Mouse (Mus musculus): ENCODE data around the gene Cdc37l1. TPM values are rescaled to one million over a fixed set of nuclear protein-coding genes. Genes with fewer than 3 reads are reported as not detected.

Gene Cdc37l1
- total and polyA plus RNA-seq, 2 experiments = 8.6 to 37.3 TPM

GRCm38 (mm10) chr19:28969231-28969630 is 20.9 kb upstream of the Cdc37l1 start:
- Histone ChIP-seq H3K4me3 (ENCODE audit: insufficient read depth, low read depth, low read length) (no peak overlapping the region), H3K36me3 (ENCODE audit: control insufficient read depth, insufficient read depth, low read length) (no peaks in the 10 kb centered on the region), H3K79me2 (ENCODE audit: control insufficient read depth, insufficient read depth, low read length) (0 out of 2 replicates have a peak, but pooled peaks cover 4% of the 10 kb centered on the region), H3K9ac (ENCODE audit: low read depth, low read length) (no peak overlapping the region), H3K4me1 (ENCODE audit: control insufficient read depth, insufficient read depth, low read length) (peaks cover 4% of the 10 kb centered on the region; the same call in 1 of the 2 replicates), H3K27me3 (ENCODE audit: control insufficient read depth, insufficient read depth, low read length) (no peaks in the 10 kb centered on the region), H3K27ac (replicated peaks; ENCODE audit: insufficient read depth, low read depth, low read length) (no peak overlapping the region)
- no peak for TF ChIP-seq POLR2A (IDR thresholded peaks at IDR 0.05; ENCODE audit: extremely low read depth, insufficient read depth, low read length)
- no peak for TF ChIP-seq CTCF (IDR thresholded peaks at IDR 0.05; ENCODE audit: low read depth, low read length)
- no peak for DNase-seq (ENCODE audit: extremely low read depth, low read depth, low spot score)
- 91% methylated on average over 5 of the region's 5 CpGs for WGBS

GRCm38 (mm10) chr19:28970251-28970650 is 19.9 kb upstream of the Cdc37l1 start:
- H3K36me3 ChIP-seq (ENCODE audit: control insufficient read depth, insufficient read depth, low read length) = no peaks in the 10 kb centered on the region
- H3K9ac ChIP-seq (ENCODE audit: low read depth, low read length) = no peak overlapping the region
- no peak for DNase-seq (ENCODE audit: extremely low read depth, low read depth, low spot score)
- H3K79me2 ChIP-seq (ENCODE audit: control insufficient read depth, insufficient read depth, low read length) = no peaks in the 10 kb centered on the region
- 64% methylated on average over 11 of the region's 11 CpGs for WGBS
- H3K27me3 ChIP-seq (ENCODE audit: control insufficient read depth, insufficient read depth, low read length) = no peaks in the 10 kb centered on the region
- H3K27ac ChIP-seq (replicated peaks; ENCODE audit: insufficient read depth, low read depth, low read length) = no peak overlapping the region
- TF ChIP-seq CTCF (IDR thresholded peaks at IDR 0.05; ENCODE audit: low read depth, low read length) (no peak), POLR2A (IDR thresholded peaks at IDR 0.05; ENCODE audit: extremely low read depth, insufficient read depth, low read length) (no peak)
- no peak overlapping the region for H3K4me3 ChIP-seq (ENCODE audit: insufficient read depth, low read depth, low read length)
- 0 out of 2 replicates have a peak, but pooled peaks cover 2% of the 10 kb centered on the region for H3K4me1 ChIP-seq (ENCODE audit: control insufficient read depth, insufficient read depth, low read length)

DNA sequence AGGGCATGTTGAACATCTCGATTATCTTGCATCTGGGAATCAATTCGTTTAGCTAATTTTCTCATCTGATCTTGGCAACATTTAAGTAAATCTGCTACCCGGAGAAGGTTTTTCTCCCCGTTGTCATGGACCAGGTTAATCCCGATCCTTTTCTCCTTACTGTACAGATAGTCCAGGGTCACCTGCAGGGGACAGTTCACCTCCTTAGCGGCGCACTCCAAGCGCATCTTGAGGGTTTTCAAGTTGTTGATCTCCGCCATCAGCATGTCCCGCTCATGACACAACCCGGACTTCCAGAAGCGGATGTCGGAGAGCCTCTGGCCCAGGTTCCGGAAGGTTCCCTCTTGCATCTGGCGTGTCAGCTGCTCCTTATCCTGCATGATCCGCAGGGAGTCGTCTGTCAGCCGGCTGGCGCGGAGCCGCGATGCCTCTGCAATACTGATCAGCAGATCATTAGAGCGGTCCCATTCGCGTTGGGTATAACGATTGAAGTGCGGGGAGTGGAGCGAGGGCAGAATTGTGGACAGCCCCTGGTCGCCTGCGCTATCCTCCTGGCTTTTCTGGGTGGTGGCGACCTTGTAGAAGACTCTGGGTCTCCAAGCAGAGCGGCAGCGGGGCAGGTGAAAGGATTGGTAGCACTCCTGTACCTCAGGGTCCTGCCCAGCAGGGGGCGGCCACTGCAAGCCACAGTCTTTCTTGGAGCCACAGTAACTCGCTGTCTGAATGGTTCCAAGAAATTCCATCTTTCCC is 15.1 kb upstream of the Cdc37l1 start:
- Histone ChIP-seq H3K9ac (ENCODE audit: low read depth, low read length) (peak overlapping the region; percentile 63), H3K4me3 (ENCODE audit: insufficient read depth, low read depth, low read length) (peak overlapping the region; percentile 53)
- 17% methylated on average over 35 of the region's 35 CpGs for WGBS

DNA sequence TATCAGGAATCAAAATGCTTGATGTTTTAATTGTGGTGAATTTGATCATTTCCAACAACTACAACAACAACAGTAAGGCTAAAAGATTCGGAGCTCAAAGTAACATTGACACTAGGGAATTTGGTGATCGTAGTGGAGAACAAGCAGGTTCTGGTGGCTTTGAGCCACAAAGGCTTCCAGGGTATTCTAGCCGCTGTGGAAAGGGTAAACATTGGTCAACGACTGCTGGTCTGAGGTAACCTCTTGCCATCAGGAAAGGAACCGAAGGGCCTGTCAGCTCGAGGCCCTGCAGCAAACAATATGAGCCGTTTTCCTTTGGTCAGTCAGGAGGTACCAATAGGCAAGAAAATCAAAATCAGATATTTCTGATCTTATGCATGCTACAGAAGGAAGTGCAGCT is 7.5 kb upstream of the Cdc37l1 start:
- Histone ChIP-seq H3K27ac (replicated peaks; ENCODE audit: insufficient read depth, low read depth, low read length) (no peak overlapping the region), H3K36me3 (ENCODE audit: control insufficient read depth, insufficient read depth, low read length) (no peaks in the 10 kb centered on the region), H3K79me2 (ENCODE audit: control insufficient read depth, insufficient read depth, low read length) (no peaks in the 10 kb centered on the region), H3K9ac (ENCODE audit: low read depth, low read length) (no peak overlapping the region), H3K4me3 (ENCODE audit: insufficient read depth, low read depth, low read length) (no peak overlapping the region), H3K27me3 (ENCODE audit: control insufficient read depth, insufficient read depth, low read length) (no peaks in the 10 kb centered on the region), H3K4me1 (ENCODE audit: control insufficient read depth, insufficient read depth, low read length) (no peaks in the 10 kb centered on the region)
- TF ChIP-seq POLR2A (IDR thresholded peaks at IDR 0.05; ENCODE audit: extremely low read depth, insufficient read depth, low read length) (no peak), CTCF (IDR thresholded peaks at IDR 0.05; ENCODE audit: low read depth, low read length) (no peak)
- peak; percentile 54 for DNase-seq (ENCODE audit: extremely low read depth, low read depth, low spot score)
- WGBS = 18% methylated on average over 7 of the region's 7 CpGs

More for the DNA sequence above, 15.1 kb upstream of the Cdc37l1 start:
- peak; percentile 94 for TF ChIP-seq CTCF (IDR thresholded peaks at IDR 0.05; ENCODE audit: low read depth, low read length)
- TF ChIP-seq POLR2A (IDR thresholded peaks at IDR 0.05; ENCODE audit: extremely low read depth, insufficient read depth, low read length) = no peak
- Histone ChIP-seq H3K79me2 (ENCODE audit: control insufficient read depth, insufficient read depth, low read length) (no peaks in the 10 kb centered on the region), H3K36me3 (ENCODE audit: control insufficient read depth, insufficient read depth, low read length) (no peaks in the 10 kb centered on the region), H3K27ac (replicated peaks; ENCODE audit: insufficient read depth, low read depth, low read length) (no peak overlapping the region), H3K4me1 (ENCODE audit: control insufficient read depth, insufficient read depth, low read length) (no peaks in the 10 kb centered on the region), H3K27me3 (ENCODE audit: control insufficient read depth, insufficient read depth, low read length) (no peaks in the 10 kb centered on the region)
- DNase-seq (ENCODE audit: extremely low read depth, low read depth, low spot score) = peak; percentile 51

- 60% methylated on average over 8 of the region's 8 CpGs for WGBS
- Histone ChIP-seq H3K4me3 (ENCODE audit: insufficient read depth, low read depth, low read length) (peak overlapping the region; percentile 89; the same call in 1 of the 2 replicates), H3K27ac (replicated peaks; ENCODE audit: insufficient read depth, low read depth, low read length) (no peak overlapping the region), H3K27me3 (ENCODE audit: control insufficient read depth, insufficient read depth, low read length) (no peaks in the 10 kb centered on the region), H3K36me3 (ENCODE audit: control insufficient read depth, insufficient read depth, low read length) (no peaks in the 10 kb centered on the region; the same call in 1 of the 2 replicates), H3K79me2 (ENCODE audit: control insufficient read depth, insufficient read depth, low read length) (peaks cover 2% of the 10 kb centered on the region; the same call in 1 of the 2 replicates), H3K9ac (ENCODE audit: low read depth, low read length) (peak overlapping the region; percentile 58; the same call in 1 of the 2 replicates), H3K4me1 (ENCODE audit: control insufficient read depth, insufficient read depth, low read length) (peaks cover 4% of the 10 kb centered on the region; the same call in 1 of the 2 replicates)
- DNase-seq (ENCODE audit: extremely low read depth, low read depth, low spot score) = no peak
- TF ChIP-seq CTCF (IDR thresholded peaks at IDR 0.05; ENCODE audit: low read depth, low read length) = no peak
- no peak for TF ChIP-seq POLR2A (IDR thresholded peaks at IDR 0.05; ENCODE audit: extremely low read depth, insufficient read depth, low read length)
Observed at GRCm38 (mm10) chr19:28989515-28989914, 637 bp upstream of the Cdc37l1 start.
